Mouse (Mus musculus) lung, embryonic 15.5 days (tissue): Measurements from ENCODE around the gene Selplg. TPM values are rescaled to one million over a fixed set of nuclear protein-coding genes. Genes with fewer than 3 reads are reported as not detected.

Source experiments
- ATAC-seq: fragments of 200-750 bp; cut with Nextera tagmentation; 2 replicates; pipeline ENCODE4 v1.8.0; 2017; ENCODE audit warnings: moderate number of reproducible peaks, borderline replicate concordance; ENCODE audit not compliant: low FRiP score, low TSS enrichment; ENCODE audit errors: extremely low read depth
- H3K27ac ChIP-seq: fragments of 300-500 bp; sonication (generic); 2 replicates; pipeline ENCODE4 v1.5.1; 2015; ENCODE audit warnings: moderate library complexity, mild to moderate bottlenecking, inconsistent platforms
- H3K27me3 ChIP-seq: fragments of 300-500 bp; sonication (generic); 2 replicates; pipeline ENCODE4 v1.6.1; 2015; ENCODE audit warnings: inconsistent platforms
- H3K36me3 ChIP-seq: fragments of 300-500 bp; sonication (generic); 2 replicates; pipeline ENCODE4 v1.6.1; 2015; ENCODE audit warnings: inconsistent platforms
- H3K4me1 ChIP-seq: fragments of 300-500 bp; sonication (generic); 2 replicates; pipeline ENCODE4 v1.6.1; 2015; ENCODE audit warnings: inconsistent platforms
- H3K4me2 ChIP-seq: fragments of 300-500 bp; sonication (generic); 2 replicates; pipeline ENCODE4 v1.6.1; 2015; ENCODE audit warnings: inconsistent platforms, mild to moderate bottlenecking, moderate library complexity
- H3K4me3 ChIP-seq: fragments of 300-500 bp; sonication (generic); 2 replicates; pipeline ENCODE4 v1.5.1; 2015; ENCODE audit warnings: mild to moderate bottlenecking, inconsistent platforms
- H3K9ac ChIP-seq: fragments of 300-500 bp; sonication (generic); 2 replicates; pipeline ENCODE4 v1.6.1; 2015; ENCODE audit warnings: inconsistent platforms
- H3K9me3 ChIP-seq: fragments of 300-500 bp; sonication (generic); 2 replicates; pipeline ENCODE4 v1.6.1; 2016; ENCODE audit warnings: inconsistent platforms
- WGBS: fragments of 180-500 bp; shearing (Covaris S2); methylation state at CpG from one replicate; pipeline ENCODE4 v1.1.7; 2015; 5-methylcytosine and 5-hydroxymethylcytosine counted together
- polyA plus RNA-seq: library from polyadenylated mRNA; unstranded; fragments of >200 nt; fragmentation: Nextera tagmentation; extraction: Ambion mirVana; gene quantifications from 2 replicates; pipeline ENCODE4 v1.2.1, GENCODE M21; 2015

Selplg gene
- 4.6 and 8.2 TPM in 2 replicates for polyA plus RNA-seq

- Histone ChIP-seq H3K36me3 (no peaks in the 10 kb centered on the region), H3K9me3 (no peaks in the 10 kb centered on the region), H3K27me3 (no peaks in the 10 kb centered on the region), H3K4me2 (no peak within 1 kb of the TSS), H3K9ac (no peak within 1 kb of the TSS), H3K4me1 (no peaks in the 10 kb centered on the region), H3K4me3 (no peak within 1 kb of the TSS), H3K27ac (no peak within 1 kb of the TSS; the same call in 1 of the 2 replicates)
- no peak for ATAC-seq
- 36% methylated on average over 8 of the region's 8 CpGs for WGBS
Measured at GRCm38 (mm10) chr5:113832490-113832901, at the start of gene Selplg. TSS of gene Selplg (minus strand) at chr5:113832644.

- ATAC-seq: no peak
- H3K9me3 ChIP-seq: no peaks in the 10 kb centered on the region
- no peak overlapping the region for H3K27ac ChIP-seq
- peaks cover 35% of the 10 kb centered on the region for H3K36me3 ChIP-seq
- H3K9ac ChIP-seq: no peak overlapping the region
- H3K4me1 ChIP-seq: peaks cover 28% of the 10 kb centered on the region
- 92% methylated on average over 14 of the region's 14 CpGs for WGBS
- no peak overlapping the region for H3K4me2 ChIP-seq
- no peaks in the 10 kb centered on the region for H3K27me3 ChIP-seq
- no peak overlapping the region for H3K4me3 ChIP-seq
Measured at GRCm38 (mm10) chr5:113881136-113881535, 48.7 kb upstream of the Selplg start.

DNA sequence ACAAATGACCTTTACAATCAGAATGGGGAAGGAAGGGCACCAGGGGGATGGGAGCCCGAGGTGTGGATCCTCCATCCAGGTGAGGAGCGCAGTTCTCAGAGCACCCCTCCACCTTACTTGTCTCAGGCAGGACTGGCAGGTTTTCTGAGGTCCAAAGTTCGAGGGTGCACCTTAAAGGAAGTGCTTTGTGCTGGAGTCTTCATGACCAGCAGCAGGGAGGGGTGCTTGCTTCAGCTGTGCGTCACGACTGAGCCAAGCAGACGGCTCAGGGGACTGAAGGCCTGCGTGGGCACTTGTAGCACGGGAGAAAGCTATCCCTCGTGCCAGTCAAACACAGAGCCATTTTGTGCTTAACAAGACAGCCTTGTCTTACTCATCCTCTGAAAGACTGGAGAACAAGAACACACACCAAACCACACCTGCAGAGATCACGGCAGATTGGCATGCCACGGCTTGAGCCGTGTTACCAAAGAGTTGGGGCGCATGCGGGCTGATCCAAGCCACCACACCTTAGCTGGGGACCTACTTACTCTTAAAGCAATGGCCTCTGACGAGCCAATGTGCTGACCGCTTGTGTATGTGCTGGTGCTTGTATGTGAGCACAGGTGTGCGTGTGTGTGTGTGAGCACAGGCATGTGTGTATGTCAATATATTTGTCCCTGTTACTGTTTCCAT lies 46.6 kb upstream of the Selplg start:
- Histone ChIP-seq H3K9ac (no peak overlapping the region), H3K27ac (no peak overlapping the region), H3K4me1 (peaks cover 31% of the 10 kb centered on the region), H3K4me3 (no peak overlapping the region), H3K4me2 (no peak overlapping the region), H3K27me3 (no peaks in the 10 kb centered on the region), H3K36me3 (peaks cover 45% of the 10 kb centered on the region), H3K9me3 (no peaks in the 10 kb centered on the region)
- no peak for ATAC-seq
- 90% methylated on average over 17 of the region's 17 CpGs for WGBS

- WGBS: 45% methylated on average over 3 of the region's 3 CpGs
- no peak for ATAC-seq
- H3K4me2 ChIP-seq: no peak overlapping the region
- H3K27ac ChIP-seq: no peak overlapping the region
- H3K4me3 ChIP-seq: no peak overlapping the region
- H3K9me3 ChIP-seq: no peaks in the 10 kb centered on the region
- H3K9ac ChIP-seq: no peak overlapping the region
- H3K4me1 ChIP-seq: peaks cover 32% of the 10 kb centered on the region
- no peaks in the 10 kb centered on the region for H3K27me3 ChIP-seq
- H3K36me3 ChIP-seq: peaks cover 45% of the 10 kb centered on the region
Measured at GRCm38 (mm10) chr5:113877565-113877964, 45.1 kb upstream of the Selplg start.

- H3K4me1 ChIP-seq: peaks cover 39% of the 10 kb centered on the region
- no peak overlapping the region for H3K4me2 ChIP-seq
- H3K27ac ChIP-seq: no peak overlapping the region
- no peak for ATAC-seq
- H3K9me3 ChIP-seq: no peaks in the 10 kb centered on the region
- H3K4me3 ChIP-seq: no peak overlapping the region
- WGBS: 89% methylated on average over 7 of the region's 7 CpGs
- no peak overlapping the region for H3K9ac ChIP-seq
- peaks cover 36% of the 10 kb centered on the region for H3K36me3 ChIP-seq
- H3K27me3 ChIP-seq: no peaks in the 10 kb centered on the region
Measured at GRCm38 (mm10) chr5:113876176-113876575, 43.7 kb upstream of the Selplg start.

DNA sequence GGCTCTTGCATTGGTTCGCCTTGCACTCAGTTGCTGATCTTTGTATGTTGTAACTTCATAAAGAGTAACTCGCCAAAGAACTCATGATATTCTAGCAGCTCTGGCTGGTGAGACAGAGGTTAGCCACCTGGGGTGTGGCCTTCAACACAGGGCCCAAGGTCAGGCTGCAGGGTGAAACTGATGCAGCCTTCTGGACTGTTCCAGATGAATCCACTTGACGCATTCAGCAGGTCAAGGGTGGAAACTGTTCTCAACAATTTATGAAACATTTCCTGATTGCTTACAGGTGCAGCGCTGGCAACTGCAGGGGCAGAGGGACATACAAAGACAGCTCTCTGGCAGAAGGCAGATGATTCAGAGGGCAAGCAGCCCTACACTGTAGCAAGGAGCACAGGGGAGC lies 43.2 kb upstream of the Selplg start:
- no peak overlapping the region for H3K4me3 ChIP-seq
- 82% methylated on average over 4 of the region's 4 CpGs for WGBS
- no peak overlapping the region for H3K27ac ChIP-seq
- H3K9ac ChIP-seq: no peak overlapping the region
- no peak for ATAC-seq
- no peaks in the 10 kb centered on the region for H3K9me3 ChIP-seq
- no peak overlapping the region for H3K4me2 ChIP-seq
- peaks cover 30% of the 10 kb centered on the region for H3K36me3 ChIP-seq
- H3K4me1 ChIP-seq: peaks cover 44% of the 10 kb centered on the region
- no peaks in the 10 kb centered on the region for H3K27me3 ChIP-seq

DNA sequence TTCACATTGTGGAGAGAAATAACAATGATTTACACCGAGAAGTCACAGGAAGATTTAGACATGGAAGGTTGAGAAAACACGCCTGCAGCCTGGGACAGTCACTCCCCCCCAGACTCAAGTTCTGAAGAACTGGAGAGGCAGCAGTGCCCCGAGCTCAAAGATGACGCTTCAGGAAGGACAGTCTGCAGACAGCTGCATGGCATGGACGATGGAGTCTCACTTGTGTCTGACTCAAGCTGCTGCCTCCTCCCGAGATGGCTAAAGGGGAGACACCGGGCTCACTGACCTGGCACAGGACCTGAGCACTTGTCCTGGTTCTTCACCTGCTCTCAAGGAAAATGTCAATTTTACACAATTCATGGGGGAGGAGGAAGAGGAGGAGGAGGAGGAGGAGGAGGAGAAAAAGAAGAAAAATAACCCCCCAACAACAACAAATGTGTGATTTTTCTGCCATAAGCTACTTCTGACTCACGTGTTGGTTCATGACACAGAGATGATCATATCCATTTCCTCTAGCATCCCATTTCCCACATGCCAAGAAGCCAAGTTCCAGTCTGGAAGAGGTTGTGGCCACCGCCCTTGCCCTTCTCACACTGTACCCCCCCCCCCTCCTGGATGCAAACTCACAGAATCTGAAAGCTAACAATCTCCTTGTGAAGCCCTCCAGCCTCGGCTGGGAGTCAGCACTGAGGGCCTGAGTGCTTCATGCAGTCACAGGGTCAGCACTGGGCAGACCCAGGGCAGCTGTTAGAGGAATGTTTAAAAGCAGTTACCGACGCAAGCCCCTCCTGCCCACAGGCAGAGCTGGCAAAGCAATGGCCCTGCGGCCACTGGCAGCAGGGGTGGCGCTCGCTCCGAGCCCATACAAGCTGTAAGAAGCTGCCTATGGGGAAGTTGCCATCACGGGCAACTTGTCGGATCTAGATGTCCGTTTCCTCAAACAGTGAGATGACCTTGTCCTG lies 41.9 kb upstream of the Selplg start:
- peaks cover 57% of the 10 kb centered on the region for H3K4me1 ChIP-seq
- no peaks in the 10 kb centered on the region for H3K27me3 ChIP-seq
- no peak for ATAC-seq
- peaks cover 17% of the 10 kb centered on the region; the same call in 1 of the 2 replicates for H3K36me3 ChIP-seq
- 50% methylated on average over 19 of the region's 19 CpGs for WGBS
- no peaks in the 10 kb centered on the region for H3K9me3 ChIP-seq
- H3K4me2 ChIP-seq: peak overlapping the region; percentile 36
- H3K4me3 ChIP-seq: no peak overlapping the region
- H3K27ac ChIP-seq: peak overlapping the region; percentile 88
- H3K9ac ChIP-seq: 0 out of 2 replicates have a peak overlapping the region, but pooled peaks have one; percentile 10

DNA sequence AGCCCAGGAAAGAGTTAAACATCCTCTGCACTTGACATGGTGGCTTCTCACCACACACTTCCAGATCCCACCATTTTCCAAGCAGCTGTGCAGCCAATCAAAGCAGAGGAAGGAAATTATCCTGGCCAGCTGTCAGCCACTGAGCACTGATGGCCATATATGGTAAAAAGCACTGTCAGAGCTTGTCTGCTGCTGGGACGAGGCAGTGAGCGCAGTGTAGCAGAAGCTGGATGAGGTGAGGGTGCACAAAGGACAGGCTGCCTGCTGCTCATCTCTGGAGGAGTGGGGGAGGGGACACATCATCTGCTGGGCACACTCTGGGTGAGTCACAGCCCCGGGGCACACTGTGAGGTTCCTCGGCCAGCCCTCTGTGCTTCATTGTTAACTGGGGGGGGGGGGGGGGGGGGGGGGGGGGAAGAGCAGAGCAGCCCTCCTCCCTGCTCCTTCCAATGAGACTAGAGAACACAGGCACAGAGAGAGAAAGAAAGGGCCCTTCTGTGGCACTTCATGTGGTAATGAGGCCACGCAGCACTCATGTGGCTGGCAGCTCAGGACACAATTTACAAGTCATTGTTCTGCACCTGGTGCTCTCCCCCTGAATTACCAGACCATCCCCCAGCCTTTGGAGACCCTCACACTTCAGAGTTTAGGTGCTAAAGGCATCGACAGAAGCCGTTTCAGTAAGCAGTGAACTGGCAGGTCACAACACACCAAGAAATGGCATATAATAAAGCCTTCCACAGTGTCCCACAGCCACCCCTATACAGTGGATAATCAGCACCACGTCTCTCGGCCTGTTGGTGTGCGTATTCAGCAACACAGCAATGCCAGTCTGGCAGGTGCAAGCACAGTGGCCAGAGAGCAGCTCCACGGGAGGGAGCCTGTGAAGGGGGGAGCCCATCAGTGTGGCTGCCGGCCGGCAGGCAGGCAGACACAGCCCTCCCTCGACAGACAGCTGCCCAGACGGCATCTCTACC lies 40.8 kb upstream of the Selplg start:
- H3K27me3 ChIP-seq: no peaks in the 10 kb centered on the region
- H3K36me3 ChIP-seq: peaks cover 15% of the 10 kb centered on the region; the same call in 1 of the 2 replicates
- peaks cover 68% of the 10 kb centered on the region for H3K4me1 ChIP-seq
- WGBS: 13% methylated on average over 14 of the region's 15 CpGs
- 0 out of 2 replicates have a peak overlapping the region, but pooled peaks have one; percentile 10 for H3K9ac ChIP-seq
- no peaks in the 10 kb centered on the region for H3K9me3 ChIP-seq
- no peak overlapping the region for H3K4me3 ChIP-seq
- ATAC-seq: peak; percentile 91
- H3K4me2 ChIP-seq: peak overlapping the region; percentile 36
- peak overlapping the region; percentile 88 for H3K27ac ChIP-seq

DNA sequence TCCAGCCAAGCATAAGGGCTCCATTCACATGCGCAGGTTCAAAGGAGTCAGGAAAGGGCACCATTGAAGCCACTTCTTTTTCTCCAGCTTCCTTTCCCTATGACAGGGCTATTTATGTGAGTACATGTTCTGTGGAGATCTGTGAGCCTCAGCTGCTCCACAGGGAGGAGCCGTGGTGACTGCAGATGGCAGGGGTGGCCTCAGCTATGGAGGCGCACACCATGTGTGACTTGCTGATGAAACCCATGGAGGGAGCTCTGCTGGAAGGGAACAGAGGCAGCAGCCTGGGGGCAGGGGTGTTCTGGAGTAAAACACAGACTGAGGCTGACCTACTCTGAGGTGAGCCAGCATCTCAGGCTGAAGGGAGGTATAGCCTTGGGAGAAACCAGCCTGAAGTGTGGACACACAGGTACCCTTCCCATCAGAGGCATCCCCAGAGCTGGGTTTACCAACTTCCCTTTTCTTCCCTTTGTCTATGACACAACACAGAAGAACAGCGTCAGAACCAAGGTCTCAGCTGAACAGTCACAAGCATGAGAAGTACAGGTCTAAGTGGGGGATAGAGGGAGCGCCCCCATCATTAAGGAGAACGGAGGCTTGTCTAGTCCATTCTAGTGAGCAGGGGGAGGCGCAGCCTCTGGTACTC lies 39.6 kb upstream of the Selplg start:
- H3K4me3 ChIP-seq: no peak overlapping the region
- peak overlapping the region; percentile 88 for H3K27ac ChIP-seq
- ATAC-seq: no peak
- peaks cover 72% of the 10 kb centered on the region for H3K4me1 ChIP-seq
- WGBS: 70% methylated on average over 7 of the region's 7 CpGs
- no peaks in the 10 kb centered on the region for H3K9me3 ChIP-seq
- no peaks in the 10 kb centered on the region for H3K27me3 ChIP-seq
- peaks cover 15% of the 10 kb centered on the region; the same call in 1 of the 2 replicates for H3K36me3 ChIP-seq
- no peak overlapping the region for H3K9ac ChIP-seq
- H3K4me2 ChIP-seq: no peak overlapping the region

GRCm38 (mm10) chr5:113870393-113871040 lies 38.1 kb upstream of the Selplg start:
- no peaks in the 10 kb centered on the region for H3K9me3 ChIP-seq
- H3K27ac ChIP-seq: peak overlapping the region; percentile 88
- WGBS: 41% methylated on average over 21 of the region's 21 CpGs
- no peaks in the 10 kb centered on the region for H3K27me3 ChIP-seq
- peak overlapping the region; percentile 7; the same call in 1 of the 2 replicates for H3K4me2 ChIP-seq
- no peak overlapping the region for H3K4me3 ChIP-seq
- ATAC-seq: no peak
- peaks cover 72% of the 10 kb centered on the region for H3K4me1 ChIP-seq
- peaks cover 4% of the 10 kb centered on the region; the same call in 1 of the 2 replicates for H3K36me3 ChIP-seq
- H3K9ac ChIP-seq: 0 out of 2 replicates have a peak overlapping the region, but pooled peaks have one; percentile 22
